24 mouse cellular contexts compared by ENCODE assay signal in the genomic region with DNA sequence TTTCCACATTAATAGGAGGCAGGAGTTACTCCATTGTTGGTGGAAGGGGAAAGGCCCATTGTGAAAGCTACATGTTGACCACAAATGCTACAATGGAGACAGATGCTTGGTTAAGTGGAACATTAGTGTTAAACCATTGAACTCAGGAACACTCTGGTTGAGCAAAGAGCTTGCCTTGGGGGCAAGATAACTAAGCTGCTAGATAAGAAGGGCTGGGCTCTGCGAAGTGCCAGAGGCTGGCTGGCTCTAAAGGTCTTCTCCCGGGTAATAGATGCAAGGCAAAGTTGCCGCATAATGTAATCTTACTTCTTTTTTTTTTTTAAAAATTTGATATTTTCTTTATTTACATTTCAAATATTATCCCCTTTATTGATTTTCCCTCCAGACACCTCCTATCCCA. TPM values are rescaled to one million over a fixed set of nuclear protein-coding genes. Genes with fewer than 3 reads are reported as not detected.
DNase-seq lines count a peak whose midpoint lies in the region; ATAC-seq and TF ChIP-seq lines count a peak whose summit lies in the region.
"Had no signal": no experiment of that assay in that cellular context is flagged by ENCODE, and none has a peak within 500 bp of the region (broad histone marks: within the 10 kb centered on the region; RNA-seq: fewer than 3 reads in every experiment).

No protein-coding gene starts in this region.

- TF ChIP-seq CTCF in stomach, postnatal 0 days (IDR thresholded peaks at IDR 0.05; ENCODE audit: low read depth), result no peak
- TF ChIP-seq CTCF in liver, embryonic 14.5 days (IDR thresholded peaks at IDR 0.05; ENCODE audit: low read depth), result no peak

- no peak overlapping the region for H3K4me3 ChIP-seq in stomach, embryonic 15.5 days (replicated peaks)
- no peak overlapping the region for H3K4me3 ChIP-seq in stomach, postnatal 0 days (ENCODE audit: low read depth, low read length)
- no peak overlapping the region for H3K4me3 ChIP-seq in liver, embryonic 14.5 days (ENCODE audit: insufficient read depth in 1 of 2, low read depth in 2 of 2, low read length in 2 of 2)
- no peak overlapping the region for H3K4me3 ChIP-seq in hindbrain, embryonic 11.5 days (ENCODE audit: low read depth, low read length)
- H3K4me3 ChIP-seq: embryonic facial prominence, embryonic 12.5 days; forebrain, embryonic 13.5 days; gastrocnemius, adult 2 months; heart, embryonic 15.5 days had no signal

- peak; percentile 43; the same call in 1 of the 2 replicates for ATAC-seq in stomach, embryonic 15.5 days (ENCODE audit: insufficient read depth, low FRiP score, low read depth)
- no peak for ATAC-seq in stomach, postnatal 0 days (ENCODE audit: low FRiP score, low TSS enrichment)
- peak; percentile 88 for ATAC-seq in erythroid progenitor cell, adult 5-6 weeks (replicated peaks; ENCODE audit: low FRiP score, poor library complexity, severe bottlenecking)
- peak; percentile 71 for ATAC-seq in liver, embryonic 14.5 days (ENCODE audit: insufficient read depth)
- ATAC-seq in megakaryocyte-erythroid progenitor cell, adult 5-6 weeks (replicated peaks; ENCODE audit: low FRiP score, low TSS enrichment, poor library complexity, severe bottlenecking), result peak; percentile 94
- no peak for ATAC-seq in hindbrain, embryonic 11.5 days (ENCODE audit: low FRiP score)
- ATAC-seq: forebrain, embryonic 13.5 days; forebrain, postnatal 0 days; Patski had no signal

- H3K27me3 ChIP-seq in stomach, embryonic 15.5 days (replicated peaks), result no peaks in the 10 kb centered on the region
- H3K27me3 ChIP-seq in stomach, postnatal 0 days (ENCODE audit: control insufficient read depth, insufficient read depth, low read length), result no peaks in the 10 kb centered on the region
- no peaks in the 10 kb centered on the region for H3K27me3 ChIP-seq in liver, embryonic 14.5 days (ENCODE audit: control insufficient read depth, insufficient read depth, low read length)
- no peaks in the 10 kb centered on the region for H3K27me3 ChIP-seq in hindbrain, embryonic 11.5 days (ENCODE audit: control insufficient read depth, insufficient read depth, low read length)
- H3K27me3 ChIP-seq: embryonic facial prominence, embryonic 12.5 days; forebrain, embryonic 13.5 days; heart, embryonic 15.5 days; Patski had no signal

- no peak for TF ChIP-seq EP300 in stomach, postnatal 0 days (optimal IDR thresholded peaks at IDR 0.05)
- no peak for TF ChIP-seq EP300 in liver, embryonic 14.5 days (IDR thresholded peaks at IDR 0.05; ENCODE audit: low read depth)

- no peaks in the 10 kb centered on the region for H3K4me1 ChIP-seq in stomach, embryonic 15.5 days
- H3K4me1 ChIP-seq in stomach, postnatal 0 days (replicated peaks; ENCODE audit: control insufficient read depth, insufficient read depth), result no peaks in the 10 kb centered on the region
- peaks cover 11 to 13% of the 10 kb centered on the region in 2 experiments for H3K4me1 ChIP-seq in liver, embryonic 14.5 days (replicated peaks; ENCODE audit: control insufficient read depth in 2 of 2, insufficient read depth in 2 of 2, low read length in 1 of 2)
- H3K4me1 ChIP-seq in hindbrain, embryonic 11.5 days (replicated peaks; ENCODE audit: control insufficient read depth, insufficient read depth, low read length), result no peaks in the 10 kb centered on the region
- H3K4me1 ChIP-seq: embryonic facial prominence, embryonic 12.5 days; forebrain, embryonic 13.5 days; heart, embryonic 15.5 days had no signal

- no peak overlapping the region for H3K4me2 ChIP-seq in stomach, embryonic 15.5 days
- no peak overlapping the region for H3K4me2 ChIP-seq in stomach, postnatal 0 days (replicated peaks; ENCODE audit: low read depth)
- H3K4me2 ChIP-seq in liver, embryonic 14.5 days (ENCODE audit: low read depth), result peak overlapping the region; percentile 44
- no peak overlapping the region for H3K4me2 ChIP-seq in hindbrain, embryonic 11.5 days (replicated peaks; ENCODE audit: low read depth, low read length)
- H3K4me2 ChIP-seq: embryonic facial prominence, embryonic 12.5 days; forebrain, embryonic 13.5 days; heart, embryonic 15.5 days; hindbrain, embryonic 14.5 days had no signal

- no peak overlapping the region for H3K27ac ChIP-seq in stomach, embryonic 15.5 days
- no peak overlapping the region for H3K27ac ChIP-seq in stomach, postnatal 0 days (replicated peaks)
- H3K27ac ChIP-seq in liver, embryonic 14.5 days, result no peak overlapping the region
- no peak overlapping the region for H3K27ac ChIP-seq in hindbrain, embryonic 11.5 days (ENCODE audit: low read depth, low read length)
- H3K27ac ChIP-seq: embryonic facial prominence, embryonic 12.5 days; forebrain, embryonic 13.5 days; gastrocnemius, adult 2 months; heart, embryonic 15.5 days; hindbrain, embryonic 14.5 days had no signal

- no peaks in the 10 kb centered on the region for H3K9me3 ChIP-seq in stomach, embryonic 15.5 days
- no peaks in the 10 kb centered on the region for H3K9me3 ChIP-seq in stomach, postnatal 0 days (ENCODE audit: control insufficient read depth, low read length)
- H3K9me3 ChIP-seq in liver, embryonic 14.5 days (ENCODE audit: control insufficient read depth, low read length), result no peaks in the 10 kb centered on the region
- H3K9me3 ChIP-seq in hindbrain, embryonic 11.5 days (ENCODE audit: control insufficient read depth, low read length), result no peaks in the 10 kb centered on the region
- H3K9me3 ChIP-seq: embryonic facial prominence, embryonic 12.5 days; forebrain, embryonic 13.5 days; heart, embryonic 15.5 days had no signal

- no peaks in the 10 kb centered on the region for H3K36me3 ChIP-seq in stomach, embryonic 15.5 days
- no peaks in the 10 kb centered on the region for H3K36me3 ChIP-seq in stomach, postnatal 0 days (ENCODE audit: control insufficient read depth, insufficient read depth, low read length)
- no peaks in the 10 kb centered on the region for H3K36me3 ChIP-seq in liver, embryonic 14.5 days (replicated peaks; ENCODE audit: control insufficient read depth, insufficient read depth, low read depth)
- no peaks in the 10 kb centered on the region for H3K36me3 ChIP-seq in hindbrain, embryonic 11.5 days (ENCODE audit: control insufficient read depth, insufficient read depth, low read length)
- H3K36me3 ChIP-seq: embryonic facial prominence, embryonic 12.5 days; heart, embryonic 15.5 days had no signal

- no peak for DNase-seq in stomach, postnatal 0 days (ENCODE audit: low spot score)
- peak in 1 of 3 experiments; percentile 20 for DNase-seq in liver, embryonic 14.5 days (ENCODE audit: low read depth in 3 of 3, low spot score in 3 of 3)
- DNase-seq in layer of hippocampus, adult 9-11 months, result no peak
- no peak for DNase-seq in hindbrain, embryonic 11.5 days (ENCODE audit: low spot score)
- no peak for DNase-seq in spleen, adult 12 weeks (ENCODE audit: low spot score)
- DNase-seq: adrenal gland, adult 2 months; adrenal gland, postnatal 25 days; cerebellum, adult 11 months; cerebellum, adult 8-10 months; cerebellum, postnatal 14 days; forebrain, postnatal 0 days; gastrocnemius, adult 2 months; gastrocnemius, postnatal 25 days; heart, postnatal 14 days had no signal

- 83% methylated on average over 3 of the region's 3 CpGs for WGBS in stomach, embryonic 15.5 days
- WGBS in stomach, postnatal 0 days, result 78% methylated on average over 3 of the region's 3 CpGs
- 13% methylated on average over 3 of the region's 3 CpGs for WGBS in liver, embryonic 14.5 days (ENCODE audit: insufficient replicate concordance)
- 87% methylated on average over 3 of the region's 3 CpGs for WGBS in hindbrain, embryonic 11.5 days

- H3K9ac ChIP-seq in stomach, embryonic 15.5 days, result no peak overlapping the region
- H3K9ac ChIP-seq in stomach, postnatal 0 days (ENCODE audit: low read length), result no peak overlapping the region
- H3K9ac ChIP-seq in liver, embryonic 14.5 days (replicated peaks), result no peak overlapping the region
- no peak overlapping the region for H3K9ac ChIP-seq in hindbrain, embryonic 11.5 days (ENCODE audit: low read depth, low read length)
- H3K9ac ChIP-seq: embryonic facial prominence, embryonic 12.5 days; forebrain, embryonic 13.5 days; forebrain, postnatal 0 days; heart, embryonic 15.5 days; hindbrain, embryonic 14.5 days had no signal

RNA-seq across cellular contexts. Expression of gene 2010109A12Rik, which starts 20.8 kb away (rescaled TPM):
- 1.5 and 1.7 TPM in 2 replicates for polyA plus RNA-seq in stomach, embryonic 15.5 days (2015; fragmentation: Nextera tagmentation; extraction: Ambion mirVana)
- polyA plus RNA-seq in stomach, postnatal 0 days (2015; fragmentation: Nextera tagmentation; extraction: Ambion mirVana), result 1.1 and 1.3 TPM in 2 replicates
- total RNA-seq in erythroid progenitor cell, adult 5-6 weeks (2015; ENCODE audit: low replicate concordance), result not detected in 2 replicates
- total RNA-seq in erythroid progenitor cell, adult 5-6 weeks (2017; ENCODE audit: low replicate concordance), result 1.8 TPM in 1 of 2 replicates, not detected in the other
- 0.30 and 0.55 TPM in 2 replicates for polyA plus RNA-seq in liver, embryonic 14.5 days (2012; rRNA removed)
- polyA plus RNA-seq in liver, embryonic 14.5 days (2014; fragmentation: Nextera tagmentation; extraction: Ambion mirVana), result 1.2 and 1.5 TPM in 2 replicates
- 1.8 TPM in 1 of 2 replicates, not detected in the other for total RNA-seq in megakaryocyte-erythroid progenitor cell, adult 5-6 weeks (2014; fragmentation: Nextera tagmentation)
- total RNA-seq in megakaryocyte-erythroid progenitor cell, adult 5-6 weeks (2017), result not detected in 2 replicates
- polyA plus RNA-seq in hindbrain, embryonic 11.5 days (2014; fragmentation: Nextera tagmentation; extraction: Ambion mirVana), result 1.8 and 2.4 TPM in 2 replicates
- polyA plus RNA-seq: adrenal gland, adult 2 months; C2C12; cortical plate, adult 2 months had no signal

RNA-seq across cellular contexts. Expression of gene Ccni, which starts 20.9 kb away (rescaled TPM):
- 84.3 and 93.5 TPM in 2 replicates for polyA plus RNA-seq in stomach, embryonic 15.5 days (2015; fragmentation: Nextera tagmentation; extraction: Ambion mirVana)
- 48.4 and 50.8 TPM in 2 replicates for polyA plus RNA-seq in stomach, postnatal 0 days (2015; fragmentation: Nextera tagmentation; extraction: Ambion mirVana)
- 161 and 174 TPM in 2 replicates for total RNA-seq in erythroid progenitor cell, adult 5-6 weeks (2015; ENCODE audit: low replicate concordance)
- 129 and 151 TPM in 2 replicates for total RNA-seq in erythroid progenitor cell, adult 5-6 weeks (2017; ENCODE audit: low replicate concordance)
- 21.0 and 21.7 TPM in 2 replicates for polyA plus RNA-seq in liver, embryonic 14.5 days (2012; rRNA removed)
- polyA plus RNA-seq in liver, embryonic 14.5 days (2014; fragmentation: Nextera tagmentation; extraction: Ambion mirVana), result 39.3 and 41.6 TPM in 2 replicates
- total RNA-seq in megakaryocyte-erythroid progenitor cell, adult 5-6 weeks (2014; fragmentation: Nextera tagmentation), result 104 and 113 TPM in 2 replicates
- total RNA-seq in megakaryocyte-erythroid progenitor cell, adult 5-6 weeks (2017), result 115 and 124 TPM in 2 replicates
- polyA plus RNA-seq in hindbrain, embryonic 11.5 days (2014; fragmentation: Nextera tagmentation; extraction: Ambion mirVana), result 160 and 164 TPM in 2 replicates

RNA-seq across cellular contexts. Expression of gene Ccng2, which starts 39.9 kb away (rescaled TPM):
- polyA plus RNA-seq in stomach, embryonic 15.5 days (2015; fragmentation: Nextera tagmentation; extraction: Ambion mirVana), result 38.8 and 41.5 TPM in 2 replicates
- polyA plus RNA-seq in stomach, postnatal 0 days (2015; fragmentation: Nextera tagmentation; extraction: Ambion mirVana), result 16.0 and 18.4 TPM in 2 replicates
- total RNA-seq in erythroid progenitor cell, adult 5-6 weeks (2015; ENCODE audit: low replicate concordance), result 17.3 and 34.4 TPM in 2 replicates
- 21.1 and 27.2 TPM in 2 replicates for total RNA-seq in erythroid progenitor cell, adult 5-6 weeks (2017; ENCODE audit: low replicate concordance)
- polyA plus RNA-seq in liver, embryonic 14.5 days (2012; rRNA removed), result 6.9 and 8.2 TPM in 2 replicates
- 14.6 and 15.8 TPM in 2 replicates for polyA plus RNA-seq in liver, embryonic 14.5 days (2014; fragmentation: Nextera tagmentation; extraction: Ambion mirVana)
- 6.6 and 15.3 TPM in 2 replicates for total RNA-seq in megakaryocyte-erythroid progenitor cell, adult 5-6 weeks (2014; fragmentation: Nextera tagmentation)
- total RNA-seq in megakaryocyte-erythroid progenitor cell, adult 5-6 weeks (2017), result 13.6 and 25.1 TPM in 2 replicates
- polyA plus RNA-seq in hindbrain, embryonic 11.5 days (2014; fragmentation: Nextera tagmentation; extraction: Ambion mirVana), result 96.1 and 102 TPM in 2 replicates

Comparison
In these comparisons a context has a peak if more than half of its experiments do, and no peak if none do; other contexts are left out.
1. ATAC-seq: peak in stomach, embryonic 15.5 days (single experiment), erythroid progenitor cell, adult 5-6 weeks (single experiment), liver, embryonic 14.5 days (single experiment) and megakaryocyte-erythroid progenitor cell, adult 5-6 weeks (single experiment); none in stomach, postnatal 0 days (single experiment) and hindbrain, embryonic 11.5 days (single experiment).